Mouse (Mus musculus): Measurements from ENCODE around the gene Pih1d3. TPM values are rescaled to one million over a fixed set of nuclear protein-coding genes. Genes with fewer than 3 reads are reported as not detected.

Gene Pih1d3
- polyA plus RNA-seq, 1 experiment from 2014 or later, result not detected

DNA sequence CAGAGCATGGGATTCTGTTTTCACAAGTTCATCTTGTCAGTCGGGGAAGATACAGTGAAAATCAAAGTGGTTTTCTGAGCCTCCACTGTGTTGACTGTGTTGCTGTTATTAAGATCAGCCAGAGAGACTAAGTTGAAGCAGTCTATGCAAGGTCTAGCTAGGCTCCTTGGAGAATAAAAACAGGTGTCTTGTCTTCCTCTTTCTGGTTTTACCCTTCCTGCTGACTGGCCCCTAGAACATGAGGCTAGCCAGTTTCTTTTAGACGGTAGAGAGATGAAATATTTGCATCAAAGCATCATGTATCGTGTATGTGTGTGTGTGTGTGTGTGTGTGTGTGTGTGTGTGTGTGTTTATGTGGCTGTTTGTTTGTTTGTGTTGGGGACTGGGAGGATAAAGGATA, 16.9 kb upstream of the Pih1d3 start:
- no peak for ATAC-seq (ENCODE audit: insufficient read depth, low FRiP score)
- no peak overlapping the region for H3K27ac ChIP-seq (ENCODE audit: low read length)
- H3K4me1 ChIP-seq (ENCODE audit: control insufficient read depth, insufficient read depth, low read length), result no peaks in the 10 kb centered on the region
- no peak overlapping the region for H3K4me3 ChIP-seq (replicated peaks; ENCODE audit: low read length)
- H3K36me3 ChIP-seq (ENCODE audit: control insufficient read depth, insufficient read depth, low read length), result no peaks in the 10 kb centered on the region
- 76% methylated on average over 3 of the region's 3 CpGs for WGBS
- H3K27me3 ChIP-seq (ENCODE audit: control insufficient read depth, insufficient read depth, low read length), result no peaks in the 10 kb centered on the region
- H3K9me3 ChIP-seq (replicated peaks; ENCODE audit: control insufficient read depth, low read length), result no peaks in the 10 kb centered on the region
- no peak overlapping the region for H3K4me2 ChIP-seq (ENCODE audit: low read depth, low read length)
- H3K9ac ChIP-seq (ENCODE audit: low read length), result no peak overlapping the region

DNA sequence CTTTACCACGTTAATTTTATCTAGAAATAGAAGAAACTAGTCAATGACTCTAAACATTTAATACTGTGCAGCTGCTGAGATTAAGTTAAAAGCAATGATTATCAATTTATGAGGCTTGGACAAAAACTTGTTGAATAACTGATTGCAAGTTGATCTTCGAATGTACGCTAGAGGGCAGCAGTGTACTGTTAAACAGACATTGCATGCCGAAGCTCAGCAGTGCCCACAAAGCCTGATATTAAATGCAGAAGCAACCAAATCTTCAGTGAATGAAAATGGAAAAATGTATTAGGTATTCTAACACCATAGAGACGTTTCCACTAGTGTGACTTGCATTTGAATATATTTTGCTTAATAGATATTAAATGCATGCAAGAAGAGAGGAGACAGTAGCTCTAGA, 12.5 kb upstream of the Pih1d3 start:
- ATAC-seq (ENCODE audit: insufficient read depth, low FRiP score), result no peak
- peaks cover 3% of the 10 kb centered on the region; the same call in 1 of the 2 replicates for H3K4me1 ChIP-seq (ENCODE audit: control insufficient read depth, insufficient read depth, low read length)
- no peaks in the 10 kb centered on the region for H3K9me3 ChIP-seq (replicated peaks; ENCODE audit: control insufficient read depth, low read length)
- H3K27me3 ChIP-seq (ENCODE audit: control insufficient read depth, insufficient read depth, low read length), result no peaks in the 10 kb centered on the region
- H3K4me3 ChIP-seq (replicated peaks; ENCODE audit: low read length), result no peak overlapping the region
- H3K4me2 ChIP-seq (ENCODE audit: low read depth, low read length), result no peak overlapping the region
- H3K36me3 ChIP-seq (ENCODE audit: control insufficient read depth, insufficient read depth, low read length), result no peaks in the 10 kb centered on the region
- H3K27ac ChIP-seq (ENCODE audit: low read length), result no peak overlapping the region
- no peak overlapping the region for H3K9ac ChIP-seq (ENCODE audit: low read length)
- 1% methylated on average over 5 of the region's 5 CpGs for WGBS

DNA sequence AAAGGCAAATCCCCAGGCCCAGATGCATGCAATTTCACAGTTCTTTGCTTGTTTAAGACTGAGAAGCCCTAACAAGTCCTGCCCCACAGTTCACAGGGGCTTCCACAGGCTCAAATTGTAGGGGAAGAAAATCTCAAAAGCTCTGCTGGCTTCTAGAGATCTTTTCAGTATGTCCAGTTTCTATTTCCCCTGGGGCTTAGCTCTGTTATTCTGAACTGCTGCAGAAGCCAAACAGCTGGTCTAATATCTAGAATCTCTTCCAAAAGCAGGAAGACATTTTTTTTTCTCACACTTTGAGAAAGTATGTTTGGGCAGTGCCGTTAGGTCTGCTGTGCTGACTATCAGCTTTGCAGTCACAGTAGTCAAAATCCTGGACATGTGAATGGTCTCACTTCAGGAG, 7.8 kb upstream of the Pih1d3 start:
- ATAC-seq (ENCODE audit: insufficient read depth, low FRiP score), result no peak
- Histone ChIP-seq H3K4me1 (ENCODE audit: control insufficient read depth, insufficient read depth, low read length) (peaks cover 3% of the 10 kb centered on the region; the same call in 1 of the 2 replicates), H3K4me2 (ENCODE audit: low read depth, low read length) (no peak overlapping the region), H3K9me3 (replicated peaks; ENCODE audit: control insufficient read depth, low read length) (no peaks in the 10 kb centered on the region), H3K4me3 (replicated peaks; ENCODE audit: low read length) (no peak overlapping the region), H3K36me3 (ENCODE audit: control insufficient read depth, insufficient read depth, low read length) (no peaks in the 10 kb centered on the region), H3K27ac (ENCODE audit: low read length) (no peak overlapping the region; the same call in 1 of the 2 replicates), H3K9ac (ENCODE audit: low read length) (no peak overlapping the region), H3K27me3 (ENCODE audit: control insufficient read depth, insufficient read depth, low read length) (no peaks in the 10 kb centered on the region)
- 46% methylated on average over 1 of the region's 1 CpGs for WGBS

DNA sequence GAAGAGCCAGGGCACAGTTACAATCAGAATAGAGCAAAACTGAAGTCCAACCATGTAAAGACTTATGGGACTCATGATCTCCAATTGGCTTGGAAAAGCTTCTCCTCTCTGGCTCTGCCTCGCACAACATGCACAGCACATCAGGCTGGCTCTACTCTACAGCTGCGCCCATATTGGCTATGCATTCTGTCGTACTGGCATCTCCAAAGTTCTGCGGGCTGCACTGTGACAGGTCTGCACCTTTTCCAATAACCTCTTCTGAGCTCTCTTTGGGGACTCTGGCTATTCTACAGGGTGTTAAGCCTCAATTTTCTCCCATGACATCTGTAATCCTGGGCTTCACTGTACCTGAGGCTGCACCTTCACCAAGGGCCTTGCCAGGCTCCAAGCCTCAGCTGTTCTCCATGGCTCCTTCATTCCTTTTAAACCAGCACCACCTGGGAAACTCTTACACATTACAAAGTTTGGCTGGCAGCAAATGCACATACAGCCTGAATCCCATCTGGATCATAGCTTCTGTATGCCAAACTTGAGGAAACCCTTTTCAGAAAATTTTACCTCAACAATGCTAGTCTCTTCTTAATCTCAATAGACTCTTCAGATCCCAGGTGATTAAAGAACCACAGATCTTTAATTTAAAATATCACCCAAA, 1.9 kb upstream of the Pih1d3 start:
- Histone ChIP-seq H3K4me1 (ENCODE audit: control insufficient read depth, insufficient read depth, low read length) (no peaks in the 10 kb centered on the region), H3K27me3 (ENCODE audit: control insufficient read depth, insufficient read depth, low read length) (no peaks in the 10 kb centered on the region), H3K4me3 (replicated peaks; ENCODE audit: low read length) (no peak overlapping the region), H3K27ac (ENCODE audit: low read length) (no peak overlapping the region), H3K4me2 (ENCODE audit: low read depth, low read length) (no peak overlapping the region), H3K9me3 (replicated peaks; ENCODE audit: control insufficient read depth, low read length) (no peaks in the 10 kb centered on the region), H3K36me3 (ENCODE audit: control insufficient read depth, insufficient read depth, low read length) (no peaks in the 10 kb centered on the region), H3K9ac (ENCODE audit: low read length) (no peak overlapping the region)
- no peak for ATAC-seq (ENCODE audit: insufficient read depth, low FRiP score)
- 93% methylated on average over 4 of the region's 4 CpGs for WGBS

DNA sequence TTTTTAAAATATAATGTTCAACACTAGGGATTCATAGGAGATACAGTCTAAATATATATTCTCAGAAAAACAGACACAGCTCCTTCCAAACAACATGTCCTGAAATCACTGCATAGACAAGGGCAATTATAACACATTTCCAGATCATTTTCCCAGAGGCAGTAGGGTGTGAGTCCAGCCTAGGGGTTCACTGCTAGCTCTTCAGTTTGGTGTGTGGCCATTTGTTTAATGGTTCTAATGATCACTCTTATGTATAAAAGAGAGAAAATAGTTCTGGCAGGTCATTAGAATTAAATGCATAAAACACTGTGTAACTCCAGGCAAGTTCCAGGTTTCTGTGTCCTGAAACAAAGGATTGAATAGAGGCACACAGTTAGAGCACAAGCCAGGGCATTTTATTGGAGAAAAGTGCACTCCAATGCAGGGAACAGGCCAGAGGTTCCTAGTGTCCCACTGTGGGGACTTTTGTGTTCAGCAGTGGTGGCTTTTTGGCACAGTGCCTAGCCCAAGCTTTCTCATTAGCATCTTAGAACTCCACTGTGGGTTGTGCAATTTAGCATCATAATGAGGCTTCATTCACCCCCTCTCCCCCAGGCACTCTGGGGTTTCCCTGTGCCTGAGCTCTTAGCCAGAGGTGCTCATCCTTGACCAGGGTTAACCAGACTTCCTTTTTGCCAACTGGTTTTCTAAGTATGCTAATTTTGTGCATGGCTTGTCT, 10.8 kb downstream of the Pih1d3 start:
- no peaks in the 10 kb centered on the region for H3K27me3 ChIP-seq (ENCODE audit: control insufficient read depth, insufficient read depth, low read length)
- ATAC-seq (ENCODE audit: insufficient read depth, low FRiP score), result no peak
- no peak overlapping the region for H3K27ac ChIP-seq (ENCODE audit: low read length)
- H3K4me2 ChIP-seq (ENCODE audit: low read depth, low read length), result no peak overlapping the region
- no peak overlapping the region for H3K4me3 ChIP-seq (replicated peaks; ENCODE audit: low read length)
- H3K9me3 ChIP-seq (replicated peaks; ENCODE audit: control insufficient read depth, low read length), result no peaks in the 10 kb centered on the region
- H3K4me1 ChIP-seq (ENCODE audit: control insufficient read depth, insufficient read depth, low read length), result no peaks in the 10 kb centered on the region
- H3K9ac ChIP-seq (ENCODE audit: low read length), result no peak overlapping the region
- H3K36me3 ChIP-seq (ENCODE audit: control insufficient read depth, insufficient read depth, low read length), result no peaks in the 10 kb centered on the region

DNA sequence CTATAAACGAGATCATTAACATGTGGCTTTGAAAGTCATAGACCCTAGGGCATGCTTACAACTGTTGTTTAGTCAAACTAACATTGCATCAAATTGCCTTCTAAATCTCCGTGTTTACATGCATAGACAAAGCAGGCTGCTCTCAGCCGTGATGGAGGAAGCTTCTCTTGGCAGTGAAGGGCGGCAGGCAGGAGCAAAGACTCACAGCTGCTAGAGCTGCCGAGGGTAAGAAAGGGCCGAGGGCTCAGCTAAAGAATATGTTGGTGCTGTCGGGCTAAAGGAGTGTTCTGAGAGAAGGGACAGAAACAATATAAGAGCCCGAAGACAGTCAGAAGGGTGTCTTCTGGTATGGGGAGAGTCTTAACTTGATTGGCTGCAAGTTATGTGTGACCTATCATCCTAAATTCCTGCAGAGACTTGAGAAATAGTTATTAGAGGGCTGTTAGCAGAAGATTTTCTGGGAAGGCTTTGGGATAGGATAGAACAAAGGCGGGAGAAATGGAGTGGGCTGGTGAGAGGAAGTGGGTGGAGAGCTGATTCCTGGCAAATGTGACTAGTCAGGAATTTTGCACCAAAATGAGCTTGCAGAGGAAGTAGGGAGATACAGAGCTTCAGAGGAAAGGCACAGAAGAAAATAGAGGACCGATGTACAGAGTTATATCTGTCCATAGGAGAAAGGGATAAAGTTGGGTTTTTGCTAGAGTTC, 37.7 kb downstream of the Pih1d3 start:
- no peak overlapping the region for H3K4me3 ChIP-seq (replicated peaks; ENCODE audit: low read length)
- no peaks in the 10 kb centered on the region for H3K4me1 ChIP-seq (ENCODE audit: control insufficient read depth, insufficient read depth, low read length)
- H3K9me3 ChIP-seq (replicated peaks; ENCODE audit: control insufficient read depth, low read length), result no peaks in the 10 kb centered on the region
- 0 out of 2 replicates have a peak overlapping the region, but pooled peaks have one; percentile 6 for H3K4me2 ChIP-seq (ENCODE audit: low read depth, low read length)
- peak; percentile 29; the same call in 1 of the 2 replicates for ATAC-seq (ENCODE audit: insufficient read depth, low FRiP score)
- peak overlapping the region; percentile 64 for H3K27ac ChIP-seq (ENCODE audit: low read length)
- no peak overlapping the region for H3K9ac ChIP-seq (ENCODE audit: low read length)
- 47% methylated on average over 10 of the region's 10 CpGs for WGBS
- H3K36me3 ChIP-seq (ENCODE audit: control insufficient read depth, insufficient read depth, low read length), result no peaks in the 10 kb centered on the region
- no peaks in the 10 kb centered on the region for H3K27me3 ChIP-seq (ENCODE audit: control insufficient read depth, insufficient read depth, low read length)

Other genes starting within 250 kb of the Pih1d3 start
- not detected in 2 replicates for gene AC153137.1, start 244.9 kb upstream of the Pih1d3 start, polyA plus RNA-seq (2015; fragmentation: Nextera tagmentation; extraction: Ambion mirVana)
- not detected in 2 replicates for gene Lgsn, start 46.4 kb upstream of the Pih1d3 start, polyA plus RNA-seq (2015; fragmentation: Nextera tagmentation; extraction: Ambion mirVana)
- gene 4931428L18Rik, start 154 bp upstream of the Pih1d3 start, polyA plus RNA-seq (2015; fragmentation: Nextera tagmentation; extraction: Ambion mirVana), result 0.25 TPM in 1 of 2 replicates, not detected in the other